Mouse (Mus musculus) mesoderm, embryonic 11.5 days (tissue): ENCODE results near the gene Csrnp3.
A peak's percentile ranks its signal among the peaks of the same experiment; 100 is the strongest.

Experiments used
- DNase-seq: peaks from one replicate; pipeline ENCODE4 v3.0.0-alpha.2; 2012; ENCODE audit warnings: low read depth, low spot score

The Csrnp3 gene

DNA sequence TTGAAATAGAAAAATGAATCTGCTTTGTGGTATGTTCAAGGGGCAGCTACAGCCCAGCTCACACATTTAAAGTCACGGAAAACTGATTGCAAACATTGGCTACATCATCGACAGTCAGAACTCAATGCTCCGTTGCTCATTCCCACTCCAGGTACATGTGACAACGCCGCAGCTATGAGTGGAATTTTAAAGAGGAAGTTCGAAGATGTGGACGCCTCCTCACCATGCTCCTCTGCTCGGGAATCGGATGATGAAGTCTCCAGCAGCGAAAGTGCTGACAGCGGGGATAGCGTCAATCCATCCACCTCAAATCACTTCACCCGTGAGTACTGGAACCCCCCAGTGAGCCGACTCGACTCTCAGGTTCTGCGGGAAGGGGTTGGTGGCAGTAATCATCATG, 103.2 kb downstream of the Csrnp3 start:
- no peak for DNase-seq

DNA sequence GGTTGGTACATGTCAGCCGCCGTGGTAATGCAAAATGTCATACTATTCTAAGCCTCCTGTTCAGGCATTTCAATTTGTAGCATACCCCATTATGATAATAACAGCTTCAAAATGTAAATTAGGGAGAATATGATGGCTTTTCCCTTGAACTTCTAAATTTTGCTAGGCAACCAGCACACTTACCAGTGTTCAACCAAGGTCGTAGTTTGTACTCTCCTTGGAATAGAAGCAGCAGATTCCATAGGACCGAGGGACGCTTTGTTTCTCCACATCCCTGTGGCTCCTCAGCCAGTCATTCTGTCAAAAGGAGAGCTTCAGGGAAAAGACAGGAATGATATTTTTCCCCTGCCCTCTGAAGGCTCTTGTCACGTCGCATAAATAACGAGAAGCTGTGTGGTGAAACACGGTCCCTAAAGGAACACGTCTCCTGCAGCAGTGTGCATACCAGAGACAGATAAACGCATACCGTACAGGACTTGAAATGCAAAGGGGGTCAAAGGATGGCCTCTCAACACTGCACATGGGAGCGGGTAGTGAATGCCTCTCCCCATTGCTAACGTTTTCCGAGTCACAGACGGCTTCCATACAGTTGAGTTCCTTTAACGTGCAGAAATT, 108.3 kb downstream of the Csrnp3 start:
- DNase-seq: no peak

DNA sequence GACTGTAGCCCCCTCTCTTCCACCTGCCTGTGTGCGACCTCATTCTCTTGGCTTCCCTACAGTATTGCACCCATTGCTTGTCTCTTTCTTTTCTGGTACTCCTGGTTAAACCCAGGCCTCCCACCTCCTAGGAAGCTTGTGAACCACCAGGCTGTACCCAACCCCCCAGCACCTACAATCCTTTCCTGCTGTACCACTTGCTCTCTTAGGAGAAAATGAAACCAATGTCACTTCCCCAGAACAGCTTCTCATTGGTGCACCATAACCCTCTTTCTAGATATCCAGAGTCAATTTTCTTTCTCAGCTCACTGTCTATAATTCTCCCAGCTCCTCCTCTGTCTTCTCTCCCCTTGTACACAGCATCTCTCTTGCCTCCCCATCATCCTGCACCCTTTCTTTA, 110.2 kb downstream of the Csrnp3 start:
- no peak for DNase-seq

DNA sequence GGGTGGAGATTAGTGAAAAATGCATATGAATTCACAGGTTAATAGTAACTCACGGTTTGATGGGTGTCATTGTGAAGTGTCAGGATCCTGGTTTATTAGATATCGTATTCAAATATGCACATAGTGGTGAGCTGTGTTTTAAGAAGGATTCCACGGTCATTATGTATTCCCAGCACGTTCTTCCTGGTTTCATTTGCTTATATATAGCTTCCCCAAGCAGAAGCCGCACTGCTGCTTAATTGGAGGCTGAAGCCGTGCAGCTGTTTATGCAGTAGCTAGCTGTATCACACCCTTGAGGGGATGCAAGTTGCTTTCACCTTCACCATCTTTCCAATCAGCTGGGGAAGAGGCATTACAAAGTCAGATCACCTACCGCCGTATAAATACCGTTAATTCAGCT, 111.2 kb downstream of the Csrnp3 start:
- DNase-seq: peak; percentile 21

DNA sequence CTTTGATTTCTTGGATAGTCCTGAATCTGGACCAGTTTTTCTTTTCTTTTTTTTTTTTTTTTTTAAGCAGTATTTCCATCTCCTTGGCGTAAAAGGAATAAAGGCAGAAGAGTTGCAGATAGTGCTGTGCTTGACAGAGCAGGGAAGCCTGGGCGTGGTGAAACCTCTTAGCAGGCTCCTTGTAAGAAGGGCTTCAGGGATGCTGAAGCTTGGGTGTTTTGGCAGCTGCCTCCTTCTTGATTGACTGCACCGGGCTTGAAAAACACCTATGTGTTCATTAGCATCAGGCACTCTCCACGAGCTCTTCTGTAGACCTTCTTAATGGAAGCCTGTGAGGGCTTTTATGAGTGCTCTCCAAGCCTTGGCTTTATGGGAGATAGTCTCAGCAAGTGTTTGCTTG, 117.9 kb downstream of the Csrnp3 start:
- no peak for DNase-seq

DNA sequence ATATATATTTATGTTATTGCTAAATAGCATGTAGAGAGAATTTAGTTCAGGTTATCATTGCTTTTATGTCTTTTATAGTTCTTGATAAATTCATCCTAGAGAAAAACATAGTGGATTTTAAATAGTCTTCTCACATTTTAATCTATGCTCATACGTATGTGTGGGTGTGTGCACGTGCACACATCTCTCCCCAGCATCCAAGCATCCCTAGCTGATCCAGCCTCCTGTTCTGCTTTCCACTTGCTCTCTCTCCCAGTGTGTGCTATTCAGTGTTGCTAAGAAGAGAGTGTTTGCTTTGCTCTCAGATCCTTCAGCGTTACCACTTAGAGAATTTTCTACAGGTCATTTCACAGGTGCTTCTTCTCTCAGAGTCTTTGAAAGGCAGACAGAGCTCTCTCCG, 123.2 kb downstream of the Csrnp3 start:
- DNase-seq: no peak

DNA sequence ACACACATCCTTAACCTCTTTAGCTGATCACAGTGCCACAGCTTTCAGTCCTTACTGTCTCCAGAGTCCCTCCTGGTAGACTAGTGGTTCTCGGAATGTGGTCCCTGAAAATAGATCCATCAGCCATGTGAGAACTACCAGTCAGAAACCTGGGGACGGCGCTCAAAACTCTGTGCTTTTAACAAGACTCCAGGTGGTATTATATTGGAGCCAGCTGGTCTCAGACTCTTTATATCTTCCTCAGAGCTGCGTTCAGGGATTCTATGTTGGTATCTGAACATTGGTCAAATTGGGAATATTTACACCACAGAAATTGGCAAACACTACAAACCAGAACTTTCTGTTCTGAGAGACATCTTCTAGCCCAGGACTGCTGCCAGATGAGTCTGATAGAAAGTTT, 128.3 kb downstream of the Csrnp3 start:
- DNase-seq: no peak

DNA sequence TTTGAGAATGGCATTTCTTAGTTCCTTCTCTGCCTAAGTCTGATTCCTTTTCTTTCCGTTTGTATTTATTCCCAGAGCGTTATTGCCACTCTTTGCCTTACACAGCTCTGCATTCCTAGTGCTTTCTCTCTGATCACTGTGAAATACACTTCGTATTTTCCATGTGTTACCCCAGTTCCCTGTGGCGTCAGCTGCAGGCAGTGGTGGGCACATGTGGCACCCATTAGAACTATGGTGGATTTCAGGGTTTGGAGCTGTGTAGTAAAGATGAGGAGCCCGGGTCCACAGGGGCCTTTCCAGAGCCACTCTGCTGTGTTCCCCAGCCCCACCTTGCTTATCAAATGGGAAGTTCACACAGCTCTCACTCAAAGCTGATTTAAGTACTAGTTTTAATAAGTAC, 129.8 kb downstream of the Csrnp3 start:
- no peak for DNase-seq

DNA sequence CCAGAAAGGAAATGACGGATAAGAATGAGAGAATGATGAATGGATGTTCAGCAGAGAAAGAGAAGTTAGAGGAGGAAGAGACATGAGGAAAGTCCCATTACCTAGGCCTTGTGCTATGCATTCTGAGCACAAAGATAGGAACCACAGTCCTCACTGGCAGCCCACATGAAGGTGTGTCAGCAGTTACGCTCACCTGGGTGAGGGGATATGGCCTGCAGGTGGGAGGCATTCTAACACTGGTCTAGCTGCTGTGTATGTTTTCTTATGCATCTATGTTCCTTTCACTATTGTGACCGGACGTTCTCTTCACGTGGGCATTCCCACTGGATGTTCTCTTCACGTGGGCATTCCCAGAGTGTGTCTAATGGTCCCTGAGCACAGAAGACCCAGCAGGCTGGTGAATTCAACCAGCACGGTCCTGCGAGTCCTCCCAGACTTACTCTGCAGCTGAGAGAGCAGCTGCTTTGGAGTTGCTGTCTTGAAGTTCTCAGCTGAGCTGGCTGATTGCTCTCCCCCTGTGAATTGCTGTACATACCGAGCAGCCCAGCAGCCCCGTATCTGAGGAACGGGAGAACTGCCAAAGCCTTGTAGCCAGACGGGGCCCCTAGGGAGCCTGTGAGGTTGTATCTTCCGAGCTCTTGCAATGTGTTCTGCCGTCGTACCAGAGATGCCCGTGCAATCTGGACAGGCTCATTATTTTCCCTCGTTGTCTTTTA, 133.9 kb downstream of the Csrnp3 start:
- DNase-seq: peak; percentile 46

DNA sequence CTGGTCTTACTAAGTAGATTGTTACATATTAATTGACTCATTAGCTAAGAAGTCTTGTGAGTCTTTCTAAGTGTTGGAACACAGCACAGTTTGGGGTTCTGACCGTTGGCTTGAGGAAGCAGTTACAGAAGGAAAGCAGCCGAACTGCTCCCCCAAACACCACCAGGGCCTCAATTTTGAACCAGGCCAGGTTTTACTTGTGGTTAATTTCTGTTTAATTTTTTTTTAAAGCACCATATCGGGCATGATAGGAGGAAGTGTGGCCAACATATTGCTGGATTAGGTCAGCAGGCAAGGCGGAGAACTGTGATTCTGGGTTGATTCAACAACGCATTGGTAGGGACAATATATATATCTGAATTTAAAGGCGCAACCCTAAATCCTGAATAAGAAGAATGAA, 135.9 kb downstream of the Csrnp3 start:
- no peak for DNase-seq

DNA sequence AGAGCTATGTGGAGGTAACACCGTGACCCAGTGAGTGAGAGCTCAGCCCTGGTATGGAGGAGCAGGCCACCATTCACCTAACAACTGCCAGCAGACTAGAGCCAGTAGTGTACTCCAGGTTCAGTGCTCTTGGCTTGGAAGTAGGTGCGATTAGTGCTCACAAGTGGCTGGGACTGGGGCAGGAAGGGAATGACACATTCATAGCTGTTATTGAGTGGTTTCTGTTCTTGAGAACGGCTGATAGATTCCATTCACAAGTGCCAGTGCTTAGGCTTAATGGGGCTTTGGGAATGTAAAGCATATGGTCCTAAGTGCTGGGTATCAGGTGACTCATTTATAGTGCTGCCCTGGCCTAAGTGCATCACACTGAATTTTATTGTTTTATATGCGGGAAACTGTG, 136.4 kb downstream of the Csrnp3 start:
- DNase-seq: peak; percentile 63

DNA sequence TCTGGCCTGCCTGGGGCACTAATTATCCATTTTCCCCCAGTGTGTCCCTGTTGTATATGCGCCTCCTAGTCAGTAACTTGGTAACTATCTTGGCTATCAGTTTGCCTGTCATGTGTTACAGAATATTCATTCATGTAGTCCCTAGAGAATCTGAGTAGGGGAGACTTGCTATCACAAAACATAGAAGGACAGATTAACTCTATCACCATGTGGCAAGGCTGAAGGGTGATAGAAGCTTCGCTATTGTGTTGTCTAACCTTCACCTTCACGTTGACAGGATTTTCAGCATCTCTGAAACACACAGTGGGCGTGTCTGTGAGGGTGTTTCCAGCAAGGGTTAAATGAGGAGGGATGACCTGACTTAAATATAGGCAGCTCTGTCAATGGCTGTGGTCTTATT, 140.1 kb downstream of the Csrnp3 start:
- DNase-seq: no peak

DNA sequence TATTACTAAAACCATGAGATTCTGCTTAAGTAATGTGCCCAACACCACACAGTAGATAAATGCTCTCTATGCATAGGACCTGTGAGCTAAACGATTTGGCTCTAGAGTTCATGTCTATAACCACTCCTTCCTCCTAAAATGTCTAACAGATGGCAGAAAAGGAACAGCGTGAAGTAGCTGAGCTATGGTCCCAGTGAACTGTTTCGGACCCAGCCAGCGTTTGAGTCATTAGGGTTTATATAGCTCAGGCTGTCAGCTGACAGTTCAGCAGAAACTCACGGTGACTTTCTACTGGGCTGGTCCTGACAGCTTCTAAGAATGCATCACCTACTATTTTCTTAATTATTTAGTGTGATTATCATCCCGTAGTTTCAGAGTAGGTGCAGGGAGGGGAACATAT, 141.5 kb downstream of the Csrnp3 start:
- DNase-seq: peak; percentile 18

DNA sequence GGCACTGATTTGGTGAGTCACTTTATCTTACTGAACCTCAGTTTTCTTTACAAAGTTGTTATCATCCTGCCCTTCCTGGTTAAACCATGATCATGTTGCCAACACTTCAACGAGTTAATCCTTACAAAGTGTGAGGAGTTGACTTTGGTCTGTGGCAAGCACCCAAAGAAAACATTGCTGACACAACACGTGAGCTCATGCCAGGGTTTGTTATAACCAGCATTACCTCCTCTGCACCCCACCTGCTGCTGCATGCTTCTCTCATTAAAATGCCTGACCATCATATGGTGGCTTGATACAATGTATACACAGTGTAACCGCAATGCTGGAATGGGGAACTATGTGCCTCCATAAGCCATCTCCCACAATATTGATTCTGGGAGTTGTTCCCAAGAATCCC, 142.0 kb downstream of the Csrnp3 start:
- DNase-seq: no peak

DNA sequence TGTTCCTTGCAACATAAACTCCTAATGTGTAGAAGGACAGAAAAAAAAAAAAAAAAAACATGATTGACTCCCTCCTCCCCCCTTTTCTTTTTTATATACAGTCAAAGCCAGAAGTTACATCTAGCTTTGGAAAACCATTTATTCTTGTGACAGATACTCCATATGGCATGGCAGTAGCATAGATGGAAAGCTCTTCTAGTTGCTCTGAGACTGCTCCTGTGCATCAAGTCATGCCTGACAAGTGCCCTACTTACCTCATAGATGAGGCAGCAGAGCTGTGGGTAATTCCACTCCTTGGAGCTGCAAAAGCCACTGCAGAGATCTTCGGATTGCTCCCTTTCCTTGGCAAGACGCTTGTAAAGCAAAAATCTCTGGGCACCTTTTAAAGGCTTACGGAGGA, 143.2 kb downstream of the Csrnp3 start:
- no peak for DNase-seq

DNA sequence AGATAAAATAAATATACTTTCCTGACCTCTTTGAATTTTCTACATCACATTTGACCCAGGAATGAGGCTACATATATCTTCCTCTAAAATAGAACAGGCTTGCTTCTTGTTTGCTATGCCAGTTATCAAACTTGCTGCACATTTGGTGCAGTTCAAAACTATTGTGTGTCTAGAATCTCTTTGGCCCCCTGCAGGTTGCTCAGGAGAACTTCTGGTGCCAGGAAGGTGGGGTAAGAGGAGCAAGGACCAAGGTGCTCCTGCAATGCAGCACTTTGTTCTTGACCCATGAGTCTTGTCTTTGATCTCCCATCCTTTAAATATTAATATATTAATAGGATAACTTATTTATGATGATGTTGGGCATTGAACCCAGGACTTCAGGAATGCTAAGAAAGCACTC, 144.5 kb downstream of the Csrnp3 start:
- DNase-seq: no peak

DNA sequence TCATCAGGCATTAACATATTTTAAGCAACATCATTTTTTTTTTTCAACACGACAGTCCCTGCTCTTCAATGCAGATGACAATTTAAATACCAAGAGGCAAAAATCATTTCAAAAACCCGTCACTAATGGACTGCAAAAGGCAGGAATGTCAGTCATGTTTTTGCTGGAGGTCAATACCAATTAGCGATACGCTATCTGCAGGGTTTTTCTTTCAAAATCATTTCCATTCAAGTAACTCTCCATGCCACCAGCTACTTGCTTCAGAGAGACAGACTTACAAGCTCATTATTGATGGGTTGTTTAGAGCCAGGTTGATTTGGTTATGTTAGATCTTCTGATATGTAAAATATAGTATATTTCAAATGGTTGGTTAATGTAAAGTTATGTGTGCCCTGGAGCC, 145.2 kb downstream of the Csrnp3 start:
- no peak for DNase-seq

DNA sequence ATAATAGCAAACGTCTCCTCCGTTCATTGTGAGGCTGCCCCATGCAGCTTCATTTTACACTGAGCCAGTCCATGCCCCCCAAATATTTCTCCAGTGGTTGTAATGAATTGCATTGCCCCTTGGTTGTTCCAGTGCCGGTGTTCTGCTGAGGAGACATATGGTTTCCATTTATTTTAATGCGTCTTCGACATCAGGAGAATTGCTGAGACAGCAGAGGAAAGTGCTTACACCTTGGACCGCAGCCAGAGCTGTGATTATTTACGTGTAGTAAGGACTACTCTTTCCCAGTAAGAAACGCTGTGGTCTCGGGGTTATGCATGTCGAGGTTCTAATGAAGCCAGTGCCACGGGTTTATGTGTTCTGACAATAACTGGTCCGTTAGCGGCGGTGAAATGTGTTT, 147.8 kb downstream of the Csrnp3 start:
- peak; percentile 77 for DNase-seq

DNA sequence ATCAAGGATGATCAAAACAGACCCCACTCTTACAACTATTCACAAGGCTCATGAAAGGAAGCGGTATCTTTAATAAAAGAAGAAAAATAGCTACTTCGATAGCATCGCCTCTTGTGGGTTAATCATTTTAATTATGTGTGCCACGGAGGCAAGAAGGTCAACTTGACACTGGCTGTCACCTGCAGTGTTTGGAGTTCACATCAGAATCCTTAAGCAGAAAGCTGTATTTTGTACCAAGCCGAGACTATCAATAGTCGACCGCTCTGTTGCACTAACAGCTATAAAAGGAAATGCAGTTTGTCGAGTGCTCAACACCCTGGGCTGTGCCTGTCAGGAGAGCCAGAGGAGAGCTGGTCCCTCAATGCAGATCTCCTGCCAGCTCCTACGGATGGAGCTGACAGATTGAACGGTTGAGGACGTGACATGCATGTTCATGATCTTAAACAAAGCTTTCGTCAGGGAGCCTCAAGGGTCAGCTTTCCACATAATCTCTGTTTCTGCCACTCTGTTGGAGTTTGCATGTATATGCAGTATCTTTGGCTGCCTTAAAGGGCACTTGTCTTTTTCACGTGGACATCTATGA, 149.4 kb downstream of the Csrnp3 start:
- peak; percentile 60 for DNase-seq

DNA sequence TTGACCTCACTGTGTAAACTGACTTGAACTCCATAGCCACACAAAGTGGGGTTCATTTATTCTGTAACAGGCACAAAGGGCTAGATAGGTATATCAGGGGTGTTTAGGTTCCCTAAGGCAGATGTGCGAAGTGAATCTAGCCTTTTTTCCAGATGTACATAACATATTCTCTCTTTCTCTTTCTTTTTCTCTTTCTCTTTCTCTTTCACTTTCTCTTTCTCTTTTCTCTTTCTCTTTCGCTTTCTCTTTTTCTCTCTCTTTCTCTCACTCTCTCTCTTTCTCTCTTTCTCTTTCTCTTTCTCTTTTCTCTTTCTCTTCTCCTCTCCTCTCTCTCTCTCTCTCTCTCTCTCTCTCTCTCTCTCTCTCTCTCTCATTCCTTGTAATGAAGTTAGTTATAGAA, 153.2 kb downstream of the Csrnp3 start:
- no peak for DNase-seq

DNA sequence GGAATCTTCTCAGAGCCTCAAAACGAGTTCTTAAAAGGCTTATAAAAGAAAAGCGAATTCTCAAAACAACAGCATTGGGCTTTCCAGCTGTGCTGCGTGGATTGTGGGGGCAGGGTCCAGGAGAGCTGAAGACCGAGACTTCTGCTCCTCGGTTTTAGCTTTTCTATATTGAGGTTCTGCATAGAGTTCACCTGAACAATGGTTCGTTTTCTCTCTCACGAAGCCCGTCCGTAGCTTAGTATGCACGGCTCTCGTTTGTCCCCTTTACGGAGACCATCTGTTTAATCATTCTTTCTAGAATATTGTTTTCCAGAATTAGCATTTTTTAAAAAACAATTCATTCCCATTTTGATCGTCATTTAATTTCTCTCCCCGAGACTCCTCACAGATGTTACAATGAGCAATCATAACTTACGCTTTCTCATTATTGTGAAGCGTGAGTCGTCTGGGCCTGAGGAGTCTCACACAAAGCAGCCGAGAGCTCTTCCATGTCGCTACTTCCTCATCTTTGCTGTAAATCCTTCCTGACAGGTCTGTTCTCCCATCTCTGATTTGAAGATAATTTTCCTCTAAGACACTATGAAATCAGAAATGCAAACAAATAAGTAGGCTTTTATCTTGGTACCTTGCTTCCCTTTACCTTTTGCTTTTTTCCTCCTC, 163.6 kb downstream of the Csrnp3 start:
- DNase-seq: no peak

DNA sequence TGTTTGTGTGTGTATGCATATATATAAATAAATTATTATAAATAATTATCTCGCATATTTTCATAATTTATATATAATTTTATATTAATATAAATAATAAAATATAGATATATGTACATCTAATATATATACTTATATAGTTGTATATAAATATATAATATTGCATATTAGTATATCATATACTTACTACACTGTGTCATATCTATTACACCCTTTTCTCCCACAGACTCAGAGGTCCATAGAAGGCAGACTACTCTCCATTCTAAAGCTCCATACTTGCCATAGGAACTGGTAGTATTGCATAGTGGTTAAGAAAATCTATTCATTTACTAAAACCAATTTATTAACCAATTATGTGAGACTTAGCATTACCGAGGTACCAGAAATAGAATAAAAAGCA, 164.1 kb downstream of the Csrnp3 start:
- no peak for DNase-seq

DNA sequence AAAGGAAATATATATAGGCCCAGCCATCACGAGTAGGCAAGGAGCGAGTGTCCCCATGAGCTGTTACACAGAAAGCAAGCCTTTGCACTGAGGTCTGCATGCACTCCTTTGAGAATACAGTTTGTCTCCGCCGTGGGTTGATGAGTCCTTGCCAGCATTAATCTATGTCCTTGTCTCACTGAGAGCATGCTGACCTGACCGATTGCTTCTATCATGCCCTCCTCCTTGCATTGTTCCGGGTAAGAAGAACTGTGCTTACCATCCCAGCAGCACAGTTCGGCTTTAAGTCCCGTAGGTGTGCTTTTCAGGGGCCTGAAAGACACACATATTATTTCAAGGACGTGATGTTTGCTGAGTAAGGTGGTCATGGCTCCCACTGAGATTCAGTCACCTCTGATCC, 173.1 kb downstream of the Csrnp3 start:
- DNase-seq: no peak
